Mouse (Mus musculus) liver, embryonic 13.5 days (tissue): ENCODE results near the gene Prr11. TPM values are rescaled to one million over a fixed set of nuclear protein-coding genes. Genes with fewer than 3 reads are reported as not detected.

Experiments
- ATAC-seq: fragments of 200-750 bp; cut with Nextera tagmentation; 2 replicates; pipeline ENCODE4 v1.8.0; 2017; ENCODE audit warnings: low read depth, mild to moderate bottlenecking, moderate number of reproducible peaks, moderate library complexity
- DNase-seq: peaks from one replicate; pipeline ENCODE4 v3.0.0; 2022
- H3K27ac ChIP-seq: fragments of 300-500 bp; sonication (generic); 2 replicates; pipeline ENCODE4 v1.5.1; 2015; ENCODE audit warnings: moderate library complexity, mild to moderate bottlenecking, inconsistent platforms
- H3K27me3 ChIP-seq: fragments of 300-500 bp; sonication (generic); 2 replicates; pipeline ENCODE4 v1.6.1; 2015; ENCODE audit warnings: mild to moderate bottlenecking, inconsistent platforms
- H3K36me3 ChIP-seq: fragments of 300-500 bp; sonication (generic); 2 replicates; pipeline ENCODE4 v1.6.1; 2015; ENCODE audit warnings: mild to moderate bottlenecking, inconsistent platforms
- H3K4me1 ChIP-seq: fragments of 300-500 bp; sonication (generic); replicated peaks from 2 replicates; pipeline ENCODE4 v1.6.1; 2015; ENCODE audit warnings: inconsistent platforms
- H3K4me2 ChIP-seq: fragments of 300-500 bp; sonication (generic); 2 replicates; pipeline ENCODE4 v1.6.1; 2015; ENCODE audit warnings: inconsistent platforms, mild to moderate bottlenecking, moderate library complexity
- H3K4me3 ChIP-seq: fragments of 300-500 bp; sonication (generic); replicated peaks from 2 replicates; pipeline ENCODE4 v1.5.1; 2015; ENCODE audit warnings: mild to moderate bottlenecking, inconsistent platforms
- H3K9ac ChIP-seq: fragments of 300-500 bp; sonication (generic); 2 replicates; pipeline ENCODE4 v1.6.1; 2015; ENCODE audit warnings: mild to moderate bottlenecking, inconsistent platforms
- H3K9me3 ChIP-seq: fragments of 300-500 bp; sonication (generic); replicated peaks from 2 replicates; pipeline ENCODE4 v1.6.1; 2016; ENCODE audit warnings: inconsistent platforms
- WGBS: fragments of 180-500 bp; shearing (Covaris S2); methylation state at CpG from one replicate; pipeline ENCODE4 v1.1.7; 2015; ENCODE audit not compliant: insufficient replicate concordance; 5-methylcytosine and 5-hydroxymethylcytosine counted together
- polyA plus RNA-seq: library from polyadenylated mRNA; unstranded; fragments of >200 nt; fragmentation: Nextera tagmentation; extraction: Ambion mirVana; gene quantifications from 2 replicates; pipeline ENCODE4 v1.2.1, GENCODE M21; 2015

Prr11 gene
- polyA plus RNA-seq, result 4.6 and 6.7 TPM in 2 replicates

GRCm38 (mm10) chr11:87108409-87108754 lies at the start of gene Prr11:
Prr11 (minus strand) TSS chr11:87108708.
- H3K4me1 ChIP-seq, result peaks cover 31% of the 10 kb centered on the region
- peak within 1 kb of the TSS; percentile 88 for H3K27ac ChIP-seq
- peak within 1 kb of the TSS; percentile 96 for H3K9ac ChIP-seq
- DNase-seq (no peak), ATAC-seq (no peak)
- H3K4me2 ChIP-seq, result peak within 1 kb of the TSS; percentile 72
- H3K4me3 ChIP-seq, result peak within 1 kb of the TSS; percentile 96
- no peaks in the 10 kb centered on the region for H3K27me3 ChIP-seq
- H3K36me3 ChIP-seq, result peaks cover 41% of the 10 kb centered on the region
- H3K9me3 ChIP-seq, result no peaks in the 10 kb centered on the region
- 0% methylated on average over 14 of the region's 14 CpGs for WGBS

GRCm38 (mm10) chr11:87158012-87158411 lies 49.5 kb upstream of the Prr11 start:
- H3K4me2 ChIP-seq, result no peak overlapping the region
- ATAC-seq (no peak), DNase-seq (no peak)
- H3K9me3 ChIP-seq, result no peaks in the 10 kb centered on the region
- H3K27me3 ChIP-seq, result no peaks in the 10 kb centered on the region
- WGBS, result 73% methylated on average over 2 of the region's 2 CpGs
- no peak overlapping the region for H3K4me3 ChIP-seq
- H3K4me1 ChIP-seq, result no peaks in the 10 kb centered on the region
- no peak overlapping the region for H3K27ac ChIP-seq
- H3K9ac ChIP-seq, result no peak overlapping the region
- peaks cover 33% of the 10 kb centered on the region for H3K36me3 ChIP-seq

- Histone ChIP-seq H3K36me3 (peaks cover 40% of the 10 kb centered on the region), H3K9me3 (no peaks in the 10 kb centered on the region), H3K9ac (no peak overlapping the region), H3K4me1 (no peaks in the 10 kb centered on the region), H3K27me3 (no peaks in the 10 kb centered on the region), H3K4me3 (no peak overlapping the region), H3K4me2 (no peak overlapping the region), H3K27ac (no peak overlapping the region)
- 80% methylated on average over 4 of the region's 4 CpGs for WGBS
- no peak for ATAC-seq
- no peak for DNase-seq
Measured at GRCm38 (mm10) chr11:87136233-87136632, 27.7 kb upstream of the Prr11 start.

- Histone ChIP-seq H3K9ac (peak within 1 kb of the TSS; percentile 97), H3K4me3 (peak within 1 kb of the TSS; percentile 99), H3K36me3 (peaks cover 38% of the 10 kb centered on the region), H3K4me1 (peaks cover 29% of the 10 kb centered on the region), H3K4me2 (peak within 1 kb of the TSS; percentile 89), H3K27me3 (no peaks in the 10 kb centered on the region), H3K27ac (peak within 1 kb of the TSS; percentile 97), H3K9me3 (no peaks in the 10 kb centered on the region)
- under 1% methylated on average over 103 of the region's 105 CpGs for WGBS
- ATAC-seq, result peak; percentile 92
- DNase-seq, result peak; percentile 85
Measured at GRCm38 (mm10) chr11:87126824-87127816, 18.6 kb upstream of the Prr11 start, which contains the start of gene Trim37. Trim37 (plus strand) TSS chr11:87127077.

GRCm38 (mm10) chr11:87126281-87126823 lies 17.8 kb upstream of the Prr11 start:
- WGBS, result 3% methylated on average over 12 of the region's 12 CpGs
- Histone ChIP-seq H3K36me3 (peaks cover 44% of the 10 kb centered on the region), H3K27me3 (no peaks in the 10 kb centered on the region), H3K27ac (peak overlapping the region; percentile 74), H3K9ac (peak overlapping the region; percentile 62), H3K9me3 (no peaks in the 10 kb centered on the region), H3K4me1 (peaks cover 29% of the 10 kb centered on the region), H3K4me3 (peak overlapping the region; percentile 99), H3K4me2 (peak overlapping the region; percentile 89)
- DNase-seq (no peak), ATAC-seq (no peak)

- no peaks in the 10 kb centered on the region for H3K9me3 ChIP-seq
- 59% methylated on average over 4 of the region's 4 CpGs for WGBS
- peaks cover 46% of the 10 kb centered on the region for H3K36me3 ChIP-seq
- H3K4me2 ChIP-seq, result peak overlapping the region; percentile 89
- peaks cover 29% of the 10 kb centered on the region for H3K4me1 ChIP-seq
- no peak for DNase-seq
- H3K9ac ChIP-seq, result peak overlapping the region; percentile 62; the same call in 1 of the 2 replicates
- peak overlapping the region; percentile 47; the same call in 1 of the 2 replicates for H3K27ac ChIP-seq
- ATAC-seq, result no peak
- no peaks in the 10 kb centered on the region for H3K27me3 ChIP-seq
- H3K4me3 ChIP-seq, result no peak overlapping the region
Measured at GRCm38 (mm10) chr11:87125562-87125961, 17.1 kb upstream of the Prr11 start.

GRCm38 (mm10) chr11:87121864-87122263 lies 13.4 kb upstream of the Prr11 start:
- H3K36me3 ChIP-seq, result peaks cover 68% of the 10 kb centered on the region
- H3K9me3 ChIP-seq, result no peaks in the 10 kb centered on the region
- peaks cover 16% of the 10 kb centered on the region for H3K4me1 ChIP-seq
- no peak overlapping the region for H3K4me2 ChIP-seq
- 73% methylated on average over 8 of the region's 8 CpGs for WGBS
- H3K27me3 ChIP-seq, result no peaks in the 10 kb centered on the region
- H3K4me3 ChIP-seq, result no peak overlapping the region
- H3K27ac ChIP-seq, result no peak overlapping the region
- no peak for ATAC-seq
- no peak for DNase-seq
- no peak overlapping the region for H3K9ac ChIP-seq

GRCm38 (mm10) chr11:87110172-87110909 lies 1.8 kb upstream of the Prr11 start:
- H3K27me3 ChIP-seq, result no peaks in the 10 kb centered on the region
- peak overlapping the region; percentile 70 for H3K4me2 ChIP-seq
- ATAC-seq (no peak), DNase-seq (no peak)
- no peaks in the 10 kb centered on the region for H3K9me3 ChIP-seq
- peak overlapping the region; percentile 96 for H3K4me3 ChIP-seq
- 6% methylated on average over 9 of the region's 9 CpGs for WGBS
- peaks cover 39% of the 10 kb centered on the region for H3K36me3 ChIP-seq
- peak overlapping the region; percentile 88 for H3K27ac ChIP-seq
- H3K4me1 ChIP-seq, result peaks cover 31% of the 10 kb centered on the region
- H3K9ac ChIP-seq, result peak overlapping the region; percentile 96

- peaks cover 31% of the 10 kb centered on the region for H3K4me1 ChIP-seq
- peak overlapping the region; percentile 96 for H3K4me3 ChIP-seq
- no peaks in the 10 kb centered on the region for H3K27me3 ChIP-seq
- ATAC-seq (no peak), DNase-seq (peak; percentile 23)
- H3K27ac ChIP-seq, result peak overlapping the region; percentile 88
- H3K9ac ChIP-seq, result peak overlapping the region; percentile 96
- H3K4me2 ChIP-seq, result peak overlapping the region; percentile 70
- peaks cover 39% of the 10 kb centered on the region for H3K36me3 ChIP-seq
- H3K9me3 ChIP-seq, result no peaks in the 10 kb centered on the region
- WGBS, result under 1% methylated on average over 42 of the region's 42 CpGs
Measured at GRCm38 (mm10) chr11:87109519-87110171, 1.1 kb upstream of the Prr11 start.

- Histone ChIP-seq H3K27ac (peak within 1 kb of the TSS; percentile 88), H3K4me3 (peak within 1 kb of the TSS; percentile 96), H3K4me2 (peak within 1 kb of the TSS; percentile 72), H3K27me3 (no peaks in the 10 kb centered on the region), H3K9me3 (no peaks in the 10 kb centered on the region), H3K9ac (peak within 1 kb of the TSS; percentile 96), H3K4me1 (peaks cover 31% of the 10 kb centered on the region), H3K36me3 (peaks cover 40% of the 10 kb centered on the region)
- DNase-seq, result peak; percentile 97
- under 1% methylated on average over 40 of the region's 40 CpGs for WGBS
- ATAC-seq, result peak; percentile 96
Measured at GRCm38 (mm10) chr11:87108755-87109518, 429 bp upstream of the Prr11 start, which contains the start of gene Ska2. Ska2 (plus strand) TSS chr11:87109234.
